Mouse (Mus musculus) brown adipose tissue, adult 24 weeks (tissue): ENCODE results near the gene Armc6. TPM values are rescaled to one million over a fixed set of nuclear protein-coding genes. Genes with fewer than 3 reads are reported as not detected.
"Not testable (repeated sequence)": the region's sequence is repeated elsewhere in the genome, so short reads cannot be mapped to it uniquely, and the experiment has no call there.

Experiments
- H3K27ac ChIP-seq: fragments of 200-500 bp; replicated peaks from 2 replicates; pipeline ENCODE4 v1.5.1; 2012; ENCODE audit warnings: low read depth, mild to moderate bottlenecking, low read length
- H3K4me1 ChIP-seq: fragments of 200-500 bp; 2 replicates; pipeline ENCODE4 v1.6.1; 2012; ENCODE audit warnings: low read length, mixed read lengths; ENCODE audit not compliant: control insufficient read depth, insufficient read depth, insufficient read length
- H3K4me3 ChIP-seq: fragments of 200-500 bp; 2 replicates; pipeline ENCODE4 v1.5.1; 2012; ENCODE audit warnings: low read depth, mild to moderate bottlenecking, low read length, moderate library complexity; ENCODE audit not compliant: insufficient read depth
- polyA plus RNA-seq: library from polyadenylated mRNA; stranded (reverse); fragments of >200 nt; gene quantifications from 2 replicates; pipeline ENCODE4 v1.2.4, GENCODE M21; 2012; ENCODE audit not compliant: missing spikeins, insufficient read depth, insufficient read length

Gene Armc6
- polyA plus RNA-seq, 1 experiment: 6.7 TPM

DNA sequence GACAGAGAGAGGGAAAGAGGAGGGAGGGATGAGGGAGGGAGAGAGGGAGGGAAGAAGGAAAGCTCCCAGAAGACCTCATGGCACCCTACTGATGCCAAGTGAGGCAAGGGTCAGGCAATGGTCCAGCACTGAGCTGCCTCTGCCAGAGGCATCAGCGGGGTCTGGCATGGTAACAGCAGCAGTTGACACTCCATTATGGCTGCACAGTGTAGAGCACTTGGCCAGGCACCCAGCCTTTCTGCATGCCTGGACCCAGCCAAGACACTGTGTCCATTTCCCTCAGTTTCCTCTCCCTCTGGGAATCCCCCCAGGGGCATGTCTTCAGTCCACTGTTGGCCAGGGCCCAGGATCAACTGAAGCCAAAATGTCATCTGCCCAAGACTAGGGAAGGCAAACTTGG lies 17.7 kb downstream of the Armc6 start:
- Histone ChIP-seq H3K27ac (peak overlapping the region; percentile 92), H3K4me3 (no peak overlapping the region), H3K4me1 (peaks cover 27% of the 10 kb centered on the region)

GRCm38 (mm10) chr8:70216161-70216560 lies 18.1 kb downstream of the Armc6 start:
- H3K4me3 ChIP-seq: not testable (repeated sequence)
- Histone ChIP-seq H3K4me1 (peaks cover 23% of the 10 kb centered on the region), H3K27ac (peak overlapping the region; percentile 69)

GRCm38 (mm10) chr8:70215092-70215491 lies 19.2 kb downstream of the Armc6 start:
- Histone ChIP-seq H3K27ac (peak overlapping the region; percentile 69), H3K4me3 (no peak overlapping the region), H3K4me1 (peaks cover 18% of the 10 kb centered on the region; the same call in 1 of the 2 replicates)

- Histone ChIP-seq H3K27ac (no peak overlapping the region), H3K4me1 (peaks cover 13% of the 10 kb centered on the region; the same call in 1 of the 2 replicates), H3K4me3 (no peak overlapping the region)
These were observed 19.9 kb downstream of the Armc6 start for GRCm38 (mm10) chr8:70214411-70214810.

- peak within 1 kb of the TSS; percentile 89 for H3K4me3 ChIP-seq
- H3K4me1 ChIP-seq: peaks cover 7% of the 10 kb centered on the region; the same call in 1 of the 2 replicates
- H3K27ac ChIP-seq: peak within 1 kb of the TSS; percentile 92
These were observed 21.9 kb downstream of the Armc6 start, which contains the start of gene Slc25a42 for GRCm38 (mm10) chr8:70212112-70213055. Slc25a42 (minus strand) TSS chr8:70212305.

DNA sequence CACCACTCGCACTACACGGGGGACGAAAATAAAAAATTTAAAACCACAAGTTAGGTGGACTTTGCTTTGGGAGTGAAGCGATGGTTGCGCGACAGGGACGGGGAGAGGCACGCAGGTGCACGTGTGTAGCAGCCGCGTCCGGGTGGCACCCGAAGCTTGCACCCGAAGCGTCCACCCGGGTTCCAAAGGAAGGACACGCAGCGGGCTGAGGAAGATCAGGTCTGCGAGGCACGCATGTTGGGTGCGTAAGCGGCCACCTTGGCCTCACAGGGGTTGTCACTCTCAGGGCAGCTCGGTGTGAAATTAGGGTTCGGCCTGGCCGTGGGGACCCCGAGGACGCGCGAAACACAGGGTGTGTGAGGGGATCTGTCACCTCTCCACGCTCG lies 22.5 kb downstream of the Armc6 start:
- H3K4me1 ChIP-seq: peaks cover 4% of the 10 kb centered on the region; the same call in 1 of the 2 replicates
- H3K4me3 ChIP-seq: peak overlapping the region; percentile 89
- peak overlapping the region; percentile 92 for H3K27ac ChIP-seq

DNA sequence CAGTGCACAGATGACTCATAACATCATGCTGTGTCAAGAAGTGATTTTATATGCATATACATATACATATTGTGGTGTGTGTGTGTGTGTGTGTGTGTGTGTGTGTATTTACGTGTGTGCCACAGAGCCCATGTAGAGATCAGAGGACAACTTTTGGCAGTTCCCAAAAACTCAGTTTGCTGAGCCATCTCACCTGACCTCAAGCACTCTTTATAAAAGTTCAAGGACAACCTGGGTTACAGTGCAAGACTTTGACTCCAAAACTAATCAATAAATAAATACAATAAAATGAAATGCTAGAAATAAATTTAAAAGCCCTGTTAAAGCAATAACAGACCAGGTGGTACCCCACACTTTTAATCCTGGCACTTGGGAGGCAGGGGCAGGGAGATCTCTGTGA lies 23.0 kb downstream of the Armc6 start:
- peak overlapping the region; percentile 92 for H3K27ac ChIP-seq
- H3K4me1 ChIP-seq: peaks cover 4% of the 10 kb centered on the region; the same call in 1 of the 2 replicates
- peak overlapping the region; percentile 89 for H3K4me3 ChIP-seq

- H3K4me3 ChIP-seq: peak overlapping the region; percentile 89
- peaks cover 1% of the 10 kb centered on the region; the same call in 1 of the 2 replicates for H3K4me1 ChIP-seq
- H3K27ac ChIP-seq: peak overlapping the region; percentile 92
These were observed 23.7 kb downstream of the Armc6 start for GRCm38 (mm10) chr8:70210538-70210937.

DNA sequence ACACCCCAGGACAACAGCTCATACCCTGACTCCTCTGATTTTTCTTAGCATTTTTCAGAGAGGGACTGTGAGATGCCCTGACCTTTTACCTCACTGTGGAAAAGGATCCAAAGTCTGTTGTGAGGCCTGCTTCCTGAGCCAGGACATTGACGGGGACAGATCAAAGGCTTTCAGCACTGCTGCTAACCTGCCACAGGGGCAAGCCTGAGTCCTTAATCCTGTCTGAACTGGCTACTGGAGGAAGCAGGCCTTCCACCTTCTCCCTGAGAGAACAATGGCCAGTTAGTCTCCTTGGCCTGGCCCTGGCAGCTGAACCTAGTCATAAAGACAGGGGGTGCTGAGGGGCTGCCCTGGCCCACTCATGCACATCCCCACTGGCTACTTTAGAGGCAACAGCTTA lies 26.1 kb downstream of the Armc6 start:
- H3K27ac ChIP-seq: peak overlapping the region; percentile 93
- peak overlapping the region; percentile 54 for H3K4me3 ChIP-seq

DNA sequence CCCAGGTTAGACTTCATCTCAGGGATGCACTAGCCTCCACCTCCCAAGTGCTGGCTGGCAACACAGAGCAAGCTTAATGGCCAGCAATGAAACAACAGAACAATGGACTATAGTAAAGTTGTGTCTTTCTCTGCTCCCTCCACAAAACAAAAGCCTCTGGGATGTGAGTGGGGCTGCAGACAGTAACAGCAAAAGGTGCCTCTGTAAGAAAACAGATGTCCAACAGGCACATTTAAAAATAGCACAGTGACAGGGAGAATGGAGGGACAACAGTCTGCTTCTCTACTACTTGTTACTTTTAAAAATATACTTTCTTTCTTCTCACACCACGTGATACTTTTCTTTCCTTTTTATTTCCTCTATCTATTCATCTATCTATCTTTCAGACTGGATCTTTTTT lies 29.5 kb downstream of the Armc6 start:
- Histone ChIP-seq H3K4me3 (no peak overlapping the region), H3K27ac (peak overlapping the region; percentile 2; the same call in 1 of the 2 replicates), H3K4me1 (peaks cover 7% of the 10 kb centered on the region)

More for the DNA sequence above, 26.1 kb downstream of the Armc6 start:
- H3K4me1 ChIP-seq: no peaks in the 10 kb centered on the region

- Histone ChIP-seq H3K4me1 (peaks cover 13% of the 10 kb centered on the region), H3K27ac (no peak overlapping the region), H3K4me3 (no peak overlapping the region)
These were observed 31.2 kb downstream of the Armc6 start for GRCm38 (mm10) chr8:70203072-70203471.

- no peak overlapping the region for H3K4me3 ChIP-seq
- H3K4me1 ChIP-seq: peaks cover 13% of the 10 kb centered on the region
- peak overlapping the region; percentile 14; the same call in 1 of the 2 replicates for H3K27ac ChIP-seq
These were observed 32.8 kb downstream of the Armc6 start for GRCm38 (mm10) chr8:70201417-70201816.

DNA sequence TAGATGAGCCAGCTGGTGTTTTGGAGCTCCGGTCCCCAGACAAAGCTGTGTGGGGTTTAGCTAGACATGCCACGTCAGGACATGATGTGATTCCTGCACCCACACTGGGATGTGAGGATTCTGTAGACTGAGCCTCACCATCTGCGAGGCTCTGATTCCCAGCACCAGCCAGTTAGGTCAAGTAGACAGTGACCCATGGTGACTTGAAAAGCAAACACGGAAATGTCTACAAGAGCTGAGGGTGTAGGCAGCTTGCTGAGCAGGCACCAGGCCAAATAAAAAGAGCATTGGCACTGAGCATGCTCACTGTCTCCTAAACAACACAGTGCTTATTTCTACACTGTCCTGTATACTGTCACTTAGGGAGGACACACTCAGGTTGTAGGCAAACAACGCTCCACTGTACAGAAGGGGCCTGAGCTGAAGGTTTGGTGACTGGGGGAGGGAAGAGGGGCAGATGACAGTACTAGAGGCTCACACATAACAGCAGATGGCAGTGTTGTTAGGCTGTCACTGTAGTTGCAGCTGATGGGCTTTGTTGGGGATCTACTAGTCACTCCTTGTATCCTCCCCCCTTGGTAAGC lies 34.1 kb downstream of the Armc6 start:
- Histone ChIP-seq H3K4me3 (no peak overlapping the region), H3K4me1 (peaks cover 14% of the 10 kb centered on the region), H3K27ac (0 out of 2 replicates have a peak overlapping the region, but pooled peaks have one; percentile 19)

DNA sequence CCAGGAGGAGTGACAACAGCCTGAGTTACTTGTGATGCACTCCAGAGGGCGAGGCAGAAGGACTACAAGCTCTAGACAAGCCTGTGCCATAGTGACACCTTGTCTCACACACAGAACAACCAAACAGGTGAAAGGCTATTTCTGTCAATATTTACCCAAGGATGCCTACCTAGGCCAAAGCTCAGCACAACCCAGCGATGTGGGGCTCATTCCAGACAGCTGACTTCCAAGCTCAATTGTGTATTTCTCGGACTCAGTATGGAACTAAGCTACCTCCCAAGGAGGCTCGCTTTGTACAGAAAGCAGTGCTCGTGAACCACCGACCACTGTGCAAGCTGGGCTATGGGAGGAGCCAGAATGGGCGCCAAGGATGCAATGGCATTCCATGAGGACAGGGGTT lies 36.7 kb downstream of the Armc6 start:
- H3K4me3 ChIP-seq: no peak overlapping the region
- H3K27ac ChIP-seq: no peak overlapping the region
- H3K4me1 ChIP-seq: peaks cover 25% of the 10 kb centered on the region

DNA sequence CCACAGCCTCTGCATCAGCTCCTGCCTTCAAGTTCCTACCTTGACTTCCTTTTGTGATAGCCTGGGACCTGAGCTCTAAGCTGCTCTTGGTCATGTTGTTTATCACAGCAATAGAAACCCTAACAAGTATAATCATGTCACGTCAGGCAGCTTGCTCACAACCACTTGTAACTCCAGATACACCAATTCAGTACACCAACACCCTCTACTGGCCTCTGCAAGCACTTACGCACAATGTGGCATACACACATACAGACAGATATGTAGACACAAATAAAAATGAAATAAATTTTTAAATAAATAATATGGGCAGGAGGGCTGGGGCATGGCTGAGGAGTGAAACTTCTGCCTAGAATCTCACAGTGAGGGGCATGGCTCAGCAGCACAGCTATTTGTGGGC lies 38.5 kb downstream of the Armc6 start:
- no peak overlapping the region for H3K4me3 ChIP-seq
- 0 out of 2 replicates have a peak overlapping the region, but pooled peaks have one; percentile 42 for H3K27ac ChIP-seq
- peaks cover 18% of the 10 kb centered on the region for H3K4me1 ChIP-seq
